Mouse (Mus musculus): Measurements from ENCODE around the gene Helq. TPM values are rescaled to one million over a fixed set of nuclear protein-coding genes. Genes with fewer than 3 reads are reported as not detected.

Gene Helq
- 1 to 10 TPM; 6.1 to 6.3 TPM for total RNA-seq (2021)
- long read RNA-seq, experiment 1, partial matches to known transcripts: 1 of 6 reads
- long read RNA-seq, experiment 1, other reads (novel, unspliced or antisense): 5 of 6 reads
- long read RNA-seq, experiment 2, partial matches to known transcripts: 1 of 6 reads
- long read RNA-seq, experiment 2, other reads (novel, unspliced or antisense): 4 of 6 reads

- DNase-seq: peak; percentile 86
Measured at GRCm38 (mm10) chr5:100798165-100798860, at the start of gene Helq, which contains the start of gene Mrps18c. Gene Helq (minus strand): TSS chr5:100798598. Gene Mrps18c (plus strand): TSS chr5:100798627.

DNA sequence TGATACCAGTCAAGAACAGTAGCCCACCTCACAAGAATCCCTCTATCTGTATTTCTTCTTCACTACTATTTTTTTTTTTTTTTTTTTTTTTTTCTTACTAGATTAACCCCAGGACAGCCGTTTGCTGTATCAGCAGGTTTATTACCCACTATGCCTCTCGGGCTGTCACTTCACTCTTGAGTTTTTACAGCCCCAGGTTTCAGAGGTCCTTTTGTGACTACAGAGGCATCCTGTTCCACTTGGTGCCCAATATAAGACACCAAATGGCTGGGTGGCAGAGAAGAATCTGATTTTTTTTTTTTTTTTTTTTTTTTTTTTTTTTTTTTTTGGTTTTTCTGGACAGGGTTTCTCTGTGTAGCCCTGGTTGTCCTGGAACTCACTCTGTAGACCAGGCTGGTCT lies 48.7 kb upstream of the Helq start:
- no peak for DNase-seq

DNA sequence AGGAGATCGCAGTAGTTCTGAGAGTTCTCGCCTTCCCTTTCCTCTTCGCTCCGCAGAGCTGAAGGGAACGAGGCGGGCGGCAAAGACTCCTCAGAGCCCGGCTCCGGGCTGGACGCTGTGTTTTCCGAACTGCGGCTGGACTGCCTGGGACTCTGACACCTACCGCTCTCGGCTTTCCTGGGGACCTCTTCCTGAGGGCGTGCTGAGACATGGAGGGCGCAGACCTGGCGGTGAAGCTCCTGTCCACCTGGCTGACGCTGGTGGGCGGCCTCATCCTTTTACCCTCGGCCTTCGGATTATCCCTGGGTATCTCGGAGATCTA lies 48.2 kb upstream of the Helq start:
- DNase-seq: no peak

DNA sequence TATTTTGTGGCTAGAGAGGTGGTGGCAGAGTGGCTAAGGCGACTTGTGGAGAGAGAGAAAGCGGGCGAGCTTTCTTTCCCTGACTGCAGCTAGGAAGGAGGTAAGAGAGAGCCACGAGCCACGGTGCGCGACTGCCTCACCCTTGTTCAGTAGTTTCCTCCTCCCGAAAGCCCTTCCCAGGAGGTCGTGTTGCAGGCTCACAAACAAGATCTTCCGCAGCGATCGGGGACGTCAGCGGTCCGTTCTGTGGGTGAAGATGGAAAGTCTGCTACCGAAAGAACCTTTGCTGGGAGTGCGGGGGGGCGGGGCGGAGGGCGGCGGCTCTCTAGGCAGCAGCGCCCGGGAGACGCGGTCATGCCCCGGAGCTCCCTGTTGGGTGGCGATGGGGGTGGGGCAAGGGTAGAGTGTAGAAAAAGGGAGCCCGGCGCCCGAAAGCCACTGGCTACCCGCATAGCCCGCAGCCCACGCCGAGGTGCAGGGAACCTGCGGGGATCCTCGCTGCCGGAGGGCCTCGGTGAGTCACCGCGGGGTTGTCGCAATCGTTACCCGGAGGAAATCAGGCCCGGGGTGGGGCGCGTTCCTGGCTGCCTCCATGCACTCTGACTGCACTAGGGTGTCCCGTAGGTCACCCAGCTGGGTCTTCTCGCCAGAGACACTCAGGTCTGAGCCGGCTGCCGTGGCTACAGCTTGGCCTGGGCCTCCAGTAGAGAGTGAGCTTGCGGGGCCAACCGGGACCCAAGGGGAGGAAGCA lies 47.6 kb upstream of the Helq start:
- DNase-seq: peak; percentile 71

DNA sequence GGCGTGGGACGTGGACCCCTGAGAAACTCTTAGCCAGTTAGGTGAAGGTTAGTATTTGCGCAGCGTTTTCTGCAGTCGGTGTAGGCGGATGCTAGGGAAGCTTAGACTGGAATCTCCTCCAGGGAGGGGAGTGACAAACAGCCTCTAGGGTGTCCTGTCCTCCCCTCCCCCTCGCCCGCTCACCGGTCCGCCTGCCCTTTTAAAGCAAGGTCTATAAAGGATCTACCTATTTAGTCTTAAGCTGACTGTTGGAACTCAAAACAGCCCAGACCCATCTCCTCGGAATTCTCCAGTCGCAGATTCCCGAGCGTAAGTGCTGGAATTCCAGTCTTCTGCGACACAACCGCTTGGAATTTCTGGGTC lies 47.1 kb upstream of the Helq start, which contains the start of gene Gpat3:
Gpat3 (plus strand) TSS at position 229 of the 363 bp plus-strand sequence.
- DNase-seq: no peak

DNA sequence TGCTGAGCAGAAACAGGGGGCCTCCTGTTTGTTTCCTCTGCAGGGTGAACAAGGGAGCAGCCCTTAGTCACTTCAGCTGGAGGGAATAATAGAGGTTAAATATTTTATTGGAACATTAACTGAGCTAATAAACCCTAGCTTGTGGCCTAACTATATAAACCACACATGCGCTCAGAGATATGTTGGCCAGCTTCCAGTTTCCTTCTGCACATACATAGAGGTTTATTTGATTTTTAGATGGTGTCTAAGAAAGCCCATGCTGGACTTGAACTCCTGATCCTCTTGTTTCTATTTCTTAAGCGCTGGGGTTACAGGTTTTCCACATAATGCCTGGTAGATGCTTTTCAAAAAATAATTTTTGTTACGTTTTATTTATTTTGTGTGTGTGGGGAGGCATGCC lies 46.1 kb upstream of the Helq start:
- DNase-seq: no peak

- no peak for DNase-seq
Measured at GRCm38 (mm10) chr5:100837907-100838306, 39.5 kb upstream of the Helq start.

GRCm38 (mm10) chr5:100835862-100836538 lies 37.6 kb upstream of the Helq start:
- DNase-seq: no peak

GRCm38 (mm10) chr5:100833841-100834240 lies 35.4 kb upstream of the Helq start:
- DNase-seq: no peak

DNA sequence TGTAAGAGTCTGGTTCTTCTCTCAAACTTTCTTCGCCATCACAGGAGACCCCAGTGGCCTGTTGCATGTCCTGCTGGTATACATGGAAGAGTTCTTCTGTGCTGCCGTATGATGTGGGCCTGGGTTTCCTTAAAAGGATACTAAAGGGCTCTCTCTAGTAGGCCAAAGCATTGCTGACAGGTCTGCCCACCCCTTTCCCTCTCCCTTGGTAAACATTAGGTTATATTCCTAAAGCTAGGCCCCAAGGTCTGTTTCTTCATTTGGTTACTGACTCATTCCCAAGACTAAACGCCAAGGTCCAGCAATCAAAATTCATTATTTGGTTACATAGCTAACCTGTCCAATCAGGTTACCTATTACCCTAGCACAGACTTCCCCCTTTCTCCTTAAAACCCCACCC lies 34.3 kb upstream of the Helq start:
- no peak for DNase-seq

- no peak for DNase-seq
Measured at GRCm38 (mm10) chr5:100828701-100829100, 30.3 kb upstream of the Helq start.

GRCm38 (mm10) chr5:100826531-100826930 lies 28.1 kb upstream of the Helq start:
- DNase-seq: no peak

DNA sequence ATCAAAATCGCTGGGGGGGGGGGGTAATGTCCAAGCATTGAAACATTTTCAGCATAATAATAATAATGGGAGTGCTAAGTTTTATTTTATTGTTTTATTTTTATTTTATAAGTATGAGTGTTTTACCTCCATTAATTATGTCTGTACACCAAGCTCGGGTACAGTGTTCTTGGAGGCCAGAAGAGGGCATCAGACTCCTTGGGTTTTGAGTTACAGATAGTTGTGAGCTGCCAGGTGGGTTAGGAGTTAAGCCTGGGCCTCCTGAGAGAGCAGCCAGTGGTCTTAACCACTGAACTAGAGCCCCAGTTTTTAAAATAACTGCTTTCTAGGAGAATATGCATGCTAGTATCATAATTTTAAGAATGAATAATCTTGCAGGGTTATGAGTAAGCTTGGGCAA lies 27.6 kb upstream of the Helq start:
- DNase-seq: no peak

DNA sequence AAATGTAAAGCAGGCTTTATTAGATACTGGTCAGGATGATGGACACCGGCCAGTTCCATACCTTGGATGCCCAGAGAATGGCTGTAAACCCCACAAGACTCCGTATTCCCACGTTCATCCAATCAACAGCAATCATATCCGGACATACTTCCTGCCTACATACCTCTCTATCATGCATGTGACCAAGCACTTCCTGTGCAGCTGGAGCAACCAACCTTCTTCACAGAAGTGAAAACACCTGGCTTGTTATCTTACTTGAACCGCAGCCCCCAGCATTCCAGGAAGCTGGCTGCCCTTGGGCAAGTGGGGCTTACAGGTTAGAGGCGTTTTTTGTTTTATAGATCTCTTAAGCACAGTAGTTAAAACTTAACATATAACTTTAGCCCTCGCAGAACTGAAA lies 24.4 kb upstream of the Helq start:
- no peak for DNase-seq

GRCm38 (mm10) chr5:100821375-100821774 lies 23.0 kb upstream of the Helq start:
- DNase-seq: no peak

GRCm38 (mm10) chr5:100820483-100821184 lies 22.2 kb upstream of the Helq start, which contains the start of gene Abraxas1:
Gene Abraxas1 (minus strand): TSS chr5:100820965.
- peak; percentile 79 for DNase-seq

DNA sequence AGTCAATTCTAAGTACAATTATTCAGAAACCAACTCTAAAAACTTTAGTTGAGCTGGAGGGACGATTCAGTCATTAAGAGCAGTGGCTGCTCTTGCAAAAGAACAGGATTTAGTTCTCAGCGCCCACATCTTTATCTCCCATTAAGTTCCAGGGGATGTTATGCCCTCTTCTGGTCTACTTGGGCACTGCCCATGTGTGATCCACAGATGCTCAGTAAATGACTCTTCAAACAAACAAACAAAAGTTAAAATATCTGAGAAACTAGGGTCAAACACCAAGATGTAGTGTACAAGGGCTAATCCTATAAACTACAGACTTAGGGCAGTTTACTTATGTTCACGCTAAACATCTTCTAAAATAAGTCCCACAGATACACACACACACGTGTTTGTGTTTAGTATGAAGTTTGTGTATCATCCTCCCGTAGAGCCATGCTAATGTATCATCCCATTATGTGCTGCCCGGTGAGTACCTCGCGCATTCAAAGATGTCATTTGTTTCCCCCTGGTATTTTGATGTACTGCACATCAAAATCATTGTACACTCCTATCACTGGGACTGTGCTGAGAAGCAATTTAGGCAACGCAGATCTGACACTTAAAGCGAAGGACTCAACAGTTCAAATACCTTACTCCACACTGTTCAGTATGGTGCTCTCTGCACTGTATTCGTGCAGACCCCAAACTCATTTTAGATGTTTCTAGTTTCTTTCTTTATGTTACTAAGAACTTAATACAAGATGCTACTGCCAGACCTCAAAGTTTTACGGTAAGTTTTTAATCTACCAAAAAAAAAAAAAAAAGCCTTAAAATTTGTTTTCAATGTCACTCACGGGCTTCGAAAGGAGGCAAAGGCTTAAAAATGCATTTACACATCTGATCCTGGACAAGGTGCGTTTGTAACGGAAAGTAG lies 21.4 kb upstream of the Helq start:
- no peak for DNase-seq

GRCm38 (mm10) chr5:100818341-100818740 lies 19.9 kb upstream of the Helq start:
- no peak for DNase-seq

DNA sequence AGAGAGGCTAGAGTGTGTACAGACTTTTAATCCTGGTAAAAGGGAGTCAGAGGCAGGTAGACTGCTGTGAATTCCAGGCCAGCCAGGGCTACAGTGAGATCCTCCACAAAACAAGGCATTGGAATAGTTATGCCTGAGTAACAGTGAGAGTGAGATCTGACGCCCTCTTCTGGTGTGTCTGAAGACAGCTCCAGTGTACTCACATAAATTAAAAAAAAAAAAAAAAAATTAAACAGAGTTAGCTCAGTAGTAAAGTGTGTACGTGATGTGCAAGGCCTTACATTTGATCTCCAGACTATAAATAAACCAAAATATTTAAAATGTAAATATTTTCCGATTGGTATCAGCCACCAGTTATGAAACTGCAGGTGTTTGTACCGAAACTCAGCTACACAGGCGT lies 4.3 kb downstream of the Helq start:
- no peak for DNase-seq

DNA sequence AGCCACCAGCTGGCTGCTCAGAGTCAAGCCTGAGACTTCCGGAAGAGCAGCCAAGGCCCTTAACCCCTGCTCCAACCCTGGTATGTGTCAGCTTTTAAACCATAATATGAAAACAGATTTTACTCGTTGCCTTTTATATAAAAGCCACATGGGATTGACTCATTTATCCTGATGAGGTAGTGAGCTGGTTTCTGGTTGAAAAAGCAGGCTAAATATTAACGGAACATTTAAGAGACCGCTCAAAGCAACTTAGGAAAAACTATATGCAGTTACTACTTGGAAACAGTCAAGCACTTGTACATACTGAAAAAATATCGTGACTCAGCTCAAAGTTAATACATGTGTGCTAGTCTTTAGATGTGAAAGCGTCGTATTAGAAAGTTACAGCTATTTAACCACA lies 6.1 kb downstream of the Helq start:
- DNase-seq: no peak

DNA sequence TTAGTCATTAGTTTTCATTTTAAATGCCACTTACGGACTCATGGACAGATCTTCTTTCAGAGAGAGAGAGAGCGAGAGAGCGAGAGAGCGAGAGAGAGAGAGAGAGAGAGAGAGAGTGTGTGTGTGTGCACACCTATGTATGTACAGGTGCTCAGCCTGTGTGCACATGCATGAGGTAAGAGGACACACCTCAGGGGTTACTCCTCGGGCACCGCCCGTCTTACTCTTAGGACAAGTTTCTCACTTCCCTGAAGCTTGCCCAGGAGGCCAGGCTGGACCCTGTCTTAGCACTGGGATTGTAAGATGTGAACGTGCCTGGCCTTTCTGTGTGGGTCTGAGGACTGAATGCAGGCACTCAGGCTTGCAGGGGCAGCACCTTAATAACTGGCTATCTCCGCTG lies 10.9 kb downstream of the Helq start:
- no peak for DNase-seq

All from gastrocnemius, postnatal 25 days (tissue).